30 mouse cellular contexts compared by ENCODE assay signal in the genomic region with DNA sequence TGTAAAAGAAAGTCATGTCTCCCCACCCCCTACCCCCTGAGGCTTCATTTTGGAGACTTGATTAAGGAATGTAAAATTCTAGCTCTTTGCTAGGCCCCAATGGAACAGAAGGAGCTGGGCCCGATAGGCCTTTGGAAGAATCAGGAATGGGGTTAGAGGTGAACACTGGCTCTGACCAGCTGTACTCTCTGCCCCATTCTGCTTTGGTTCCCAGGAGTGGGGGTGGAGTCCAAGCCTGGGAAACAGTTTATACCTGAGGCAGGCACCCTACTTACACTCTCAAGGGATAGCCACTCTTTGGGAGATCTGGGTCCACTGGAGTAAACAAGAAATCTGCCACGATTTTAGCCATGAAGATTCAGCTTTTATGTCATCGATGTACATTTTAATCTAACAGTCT. TPM values are rescaled to one million over a fixed set of nuclear protein-coding genes. Genes with fewer than 3 reads are reported as not detected.
"Had no signal": no experiment of that assay in that cellular context is flagged by ENCODE, and none has a peak within 500 bp of the region (broad histone marks: within the 10 kb centered on the region; RNA-seq: fewer than 3 reads in every experiment).

Gene Gm15557 (plus strand): TSS at position 48 of the 400 bp plus-strand sequence.

- ATAC-seq: intestine, postnatal 0 days; midbrain, embryonic 13.5 days; midbrain, embryonic 16.5 days had no signal

- H3K9me3 ChIP-seq: liver, embryonic 13.5 days; midbrain, embryonic 10.5 days; midbrain, embryonic 13.5 days; neural tube, embryonic 13.5 days; stomach, embryonic 15.5 days had no signal

- H3K4me1 ChIP-seq: liver, embryonic 13.5 days had no signal

- H3K4me2 ChIP-seq: liver, embryonic 13.5 days; midbrain, embryonic 13.5 days; neural tube, embryonic 13.5 days; stomach, embryonic 15.5 days had no signal

- H3K27me3 ChIP-seq: liver, embryonic 13.5 days; neural tube, embryonic 13.5 days; stomach, embryonic 15.5 days had no signal

- H3K27ac ChIP-seq: kidney, postnatal 0 days; liver, embryonic 13.5 days; macrophage; midbrain, embryonic 10.5 days; midbrain, embryonic 13.5 days; neural tube, embryonic 13.5 days; stomach, embryonic 15.5 days had no signal

- DNase-seq: kidney, adult 2 months; left cerebral cortex, postnatal 4 days; liver, embryonic 13.5 days; lung, adult 2 months; lung, postnatal 14 days; retina, postnatal 1 day; thymus, postnatal 25 days had no signal

- H3K36me3 ChIP-seq: liver, embryonic 13.5 days; midbrain, embryonic 10.5 days; midbrain, embryonic 13.5 days; neural tube, embryonic 13.5 days; stomach, embryonic 15.5 days had no signal

- H3K4me3 ChIP-seq: liver, embryonic 13.5 days; midbrain, embryonic 10.5 days; midbrain, embryonic 13.5 days; myocyte; neural tube, embryonic 13.5 days; stomach, embryonic 15.5 days had no signal

- H3K9ac ChIP-seq: liver, embryonic 13.5 days; midbrain, embryonic 13.5 days; neural tube, embryonic 13.5 days; stomach, embryonic 15.5 days had no signal

RNA-seq across cellular contexts. Expression of gene Gm15557, which starts in this region (rescaled TPM):
- total RNA-seq: layer of hippocampus, adult 8-10 months; layer of hippocampus, postnatal 10 days; left cerebral cortex, adult 8-10 months; left cerebral cortex, postnatal 14 days; left cerebral cortex, postnatal 4 days; liver, adult 2 months; megakaryocyte, adult 5-6 weeks; monocyte, adult 5-6 weeks; neutrophil, adult 5-6 weeks had no signal
- polyA plus RNA-seq: intestine, postnatal 0 days; kidney, adult 2 months; kidney, embryonic 14.5 days; kidney, postnatal 0 days; liver, adult 2 months; liver, embryonic 13.5 days; liver, embryonic 16.5 days; lung, adult 2 months; lung, embryonic 16.5 days; macrophage; midbrain, embryonic 13.5 days; midbrain, embryonic 16.5 days; neural tube, embryonic 13.5 days; small intestine, adult 2 months; spleen, adult 2 months; stomach, embryonic 15.5 days; thymus, postnatal 0 days had no signal
